Mouse (Mus musculus): ENCODE measurements around the gene Hist1h2bp. TPM values are rescaled to one million over a fixed set of nuclear protein-coding genes. Genes with fewer than 3 reads are reported as not detected.
"Not testable (repeated sequence)": the region's sequence is repeated elsewhere in the genome, so short reads cannot be mapped to it uniquely, and the experiment has no call there.

Gene Hist1h2bp
- total and polyA plus RNA-seq, 2 experiments from 2014 or later = 0.55 to 250 TPM

DNA sequence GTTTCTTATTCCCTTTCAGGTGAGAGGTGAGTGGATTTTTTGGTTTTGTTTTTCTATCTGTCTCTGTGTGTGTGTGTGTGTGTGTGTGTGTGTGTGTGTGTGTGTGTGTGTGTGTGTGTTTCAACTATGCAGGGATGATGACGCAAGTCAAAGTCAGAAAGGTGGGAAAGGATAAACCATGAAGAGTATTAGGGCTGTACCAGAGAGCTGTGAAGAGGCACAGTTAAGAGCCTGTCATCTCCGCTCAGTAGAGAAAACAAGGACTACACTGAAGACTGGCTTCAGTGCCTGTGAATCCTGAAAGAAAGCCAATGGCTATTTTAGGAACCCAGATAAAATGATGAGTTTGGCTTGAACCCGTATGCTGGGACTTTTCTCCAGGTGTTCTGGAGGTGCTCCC, 35.4 kb upstream of the Hist1h2bp start:
- DNase-seq (ENCODE audit: low spot score) = peak; percentile 11
- Histone ChIP-seq H3K4me1 (ENCODE audit: control insufficient read depth, insufficient read depth) (peaks cover 23% of the 10 kb centered on the region), H3K9me3 (replicated peaks; ENCODE audit: control insufficient read depth, low read length) (no peaks in the 10 kb centered on the region), H3K9ac (replicated peaks; ENCODE audit: low read depth, low read length) (no peak overlapping the region), H3K4me2 (ENCODE audit: low read depth, low read length) (peak overlapping the region; percentile 18; the same call in 1 of the 2 replicates), H3K36me3 (replicated peaks; ENCODE audit: control insufficient read depth, insufficient read depth, low read length) (no peaks in the 10 kb centered on the region), H3K4me3 (ENCODE audit: low read depth, low read length) (no peak overlapping the region), H3K27me3 (ENCODE audit: control insufficient read depth, insufficient read depth, low read length) (no peaks in the 10 kb centered on the region), H3K27ac (ENCODE audit: low read depth) (peak overlapping the region; percentile 31; the same call in 1 of the 2 replicates)
- 26% methylated on average over 3 of the region's 3 CpGs for WGBS
- no peak for ATAC-seq (ENCODE audit: insufficient read depth, low read depth)
- TF ChIP-seq EP300 (IDR thresholded peaks at IDR 0.05; ENCODE audit: low read depth) (no peak), CTCF (IDR thresholded peaks at IDR 0.05; ENCODE audit: low read depth) (no peak)

DNA sequence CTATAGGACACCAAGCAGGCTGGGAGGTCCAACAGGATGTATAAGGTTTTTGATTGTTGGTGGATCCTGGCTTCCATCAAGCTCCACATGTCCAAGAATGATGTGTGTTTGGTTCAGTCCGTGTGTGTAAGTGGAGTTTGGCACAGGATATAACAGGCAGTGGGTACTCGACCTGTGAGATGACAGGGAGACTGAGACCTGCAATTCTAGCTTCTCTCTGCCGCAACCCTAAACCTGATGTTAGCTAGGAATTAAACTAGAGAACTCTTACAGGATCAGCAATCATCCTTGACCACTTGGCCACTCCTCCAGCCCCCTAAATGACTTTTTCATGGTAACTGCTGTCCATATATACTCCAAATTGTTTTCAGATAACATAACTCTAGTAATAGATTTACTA, 34.9 kb upstream of the Hist1h2bp start:
- Histone ChIP-seq H3K27me3 (ENCODE audit: control insufficient read depth, insufficient read depth, low read length) (no peaks in the 10 kb centered on the region), H3K9me3 (replicated peaks; ENCODE audit: control insufficient read depth, low read length) (no peaks in the 10 kb centered on the region), H3K9ac (replicated peaks; ENCODE audit: low read depth, low read length) (0 out of 2 replicates have a peak overlapping the region, but pooled peaks have one; percentile 51), H3K36me3 (replicated peaks; ENCODE audit: control insufficient read depth, insufficient read depth, low read length) (no peaks in the 10 kb centered on the region), H3K4me3 (ENCODE audit: low read depth, low read length) (no peak overlapping the region), H3K4me1 (ENCODE audit: control insufficient read depth, insufficient read depth) (peaks cover 23% of the 10 kb centered on the region), H3K27ac (ENCODE audit: low read depth) (peak overlapping the region; percentile 31; the same call in 1 of the 2 replicates), H3K4me2 (ENCODE audit: low read depth, low read length) (0 out of 2 replicates have a peak overlapping the region, but pooled peaks have one; percentile 67)
- 33% methylated on average over 3 of the region's 3 CpGs for WGBS
- TF ChIP-seq EP300 (IDR thresholded peaks at IDR 0.05; ENCODE audit: low read depth) (no peak), CTCF (IDR thresholded peaks at IDR 0.05; ENCODE audit: low read depth) (no peak)
- DNase-seq (ENCODE audit: low spot score) (no peak), ATAC-seq (ENCODE audit: insufficient read depth, low read depth) (no peak)

DNA sequence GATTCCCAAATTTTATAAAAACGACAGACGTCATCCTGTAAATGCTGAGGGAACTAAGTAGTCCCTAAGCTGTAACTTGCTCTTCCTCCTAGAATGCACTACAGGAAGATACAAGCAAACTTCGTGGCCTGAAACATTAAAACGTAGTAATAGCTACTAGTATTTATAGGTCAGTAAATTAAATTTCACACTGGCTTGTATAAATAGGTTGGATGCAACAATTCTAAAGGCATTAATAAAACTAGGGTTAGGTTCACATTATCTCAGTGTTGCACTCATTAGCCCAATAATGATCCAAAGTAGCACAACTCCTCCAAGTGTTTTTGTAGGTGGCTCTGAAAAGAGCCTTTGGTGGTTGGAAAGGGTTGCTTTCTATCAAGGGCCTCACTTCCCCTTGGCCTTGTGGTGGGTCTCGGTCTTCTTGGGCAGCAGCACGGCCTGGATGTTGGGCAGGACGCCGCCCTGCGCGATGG, 34.2 kb upstream of the Hist1h2bp start:
- H3K27me3 ChIP-seq (ENCODE audit: control insufficient read depth, insufficient read depth, low read length) = no peaks in the 10 kb centered on the region
- no peak for TF ChIP-seq CTCF (IDR thresholded peaks at IDR 0.05; ENCODE audit: low read depth)
- TF ChIP-seq EP300 (IDR thresholded peaks at IDR 0.05; ENCODE audit: low read depth) = no peak
- no peaks in the 10 kb centered on the region for H3K9me3 ChIP-seq (replicated peaks; ENCODE audit: control insufficient read depth, low read length)
- H3K27ac ChIP-seq (ENCODE audit: low read depth) = peak overlapping the region; percentile 94
- WGBS = 3% methylated on average over 10 of the region's 10 CpGs
- peaks cover 23% of the 10 kb centered on the region for H3K4me1 ChIP-seq (ENCODE audit: control insufficient read depth, insufficient read depth)
- no peak for DNase-seq (ENCODE audit: low spot score)
- H3K9ac ChIP-seq (replicated peaks; ENCODE audit: low read depth, low read length) = peak overlapping the region; percentile 51
- no peak for ATAC-seq (ENCODE audit: insufficient read depth, low read depth)
- H3K4me3 ChIP-seq (ENCODE audit: low read depth, low read length) = peak overlapping the region; percentile 51
- no peaks in the 10 kb centered on the region for H3K36me3 ChIP-seq (replicated peaks; ENCODE audit: control insufficient read depth, insufficient read depth, low read length)
- peak overlapping the region; percentile 67 for H3K4me2 ChIP-seq (ENCODE audit: low read depth, low read length)

GRCm38 (mm10) chr13:21753524-21754285, 33.6 kb upstream of the Hist1h2bp start, which contains the start of the genes Hist1h2ak and Hist1h2bn:
Hist1h2ak (minus strand) TSS chr13:21753827.
Hist1h2bn (plus strand) TSS chr13:21754123.
- 0% methylated on average over 36 of the region's 50 CpGs for WGBS
- H3K36me3 ChIP-seq (replicated peaks; ENCODE audit: control insufficient read depth, insufficient read depth, low read length); H3K27me3 ChIP-seq (ENCODE audit: control insufficient read depth, insufficient read depth, low read length); H3K9me3 ChIP-seq (replicated peaks; ENCODE audit: control insufficient read depth, low read length): not testable (repeated sequence)
- Histone ChIP-seq H3K4me1 (ENCODE audit: control insufficient read depth, insufficient read depth) (peaks cover 23% of the 10 kb centered on the region), H3K9ac (replicated peaks; ENCODE audit: low read depth, low read length) (peak within 1 kb of the TSS; percentile 51), H3K4me2 (ENCODE audit: low read depth, low read length) (peak within 1 kb of the TSS; percentile 72), H3K4me3 (ENCODE audit: low read depth, low read length) (peak within 1 kb of the TSS; percentile 51), H3K27ac (ENCODE audit: low read depth) (peak within 1 kb of the TSS; percentile 94)
- ATAC-seq (ENCODE audit: insufficient read depth, low read depth) = peak; percentile 92
- peak; percentile 98 for DNase-seq (ENCODE audit: low spot score)

GRCm38 (mm10) chr13:21754294-21755001, 32.8 kb upstream of the Hist1h2bp start:
- Histone ChIP-seq H3K4me2 (ENCODE audit: low read depth, low read length) (peak overlapping the region; percentile 72), H3K27ac (ENCODE audit: low read depth) (peak overlapping the region; percentile 94), H3K9ac (replicated peaks; ENCODE audit: low read depth, low read length) (peak overlapping the region; percentile 48), H3K4me1 (ENCODE audit: control insufficient read depth, insufficient read depth) (peaks cover 18% of the 10 kb centered on the region), H3K4me3 (ENCODE audit: low read depth, low read length) (peak overlapping the region; percentile 51)
- H3K36me3 ChIP-seq (replicated peaks; ENCODE audit: control insufficient read depth, insufficient read depth, low read length); H3K9me3 ChIP-seq (replicated peaks; ENCODE audit: control insufficient read depth, low read length); H3K27me3 ChIP-seq (ENCODE audit: control insufficient read depth, insufficient read depth, low read length): not testable (repeated sequence)
- ATAC-seq (ENCODE audit: insufficient read depth, low read depth) (peak; percentile 18), DNase-seq (ENCODE audit: low spot score) (peak; percentile 28)
- 3% methylated on average over 12 of the region's 26 CpGs for WGBS
